Mouse (Mus musculus) small intestine, adult 2 months (tissue): ENCODE measurements around the gene 1520401A03Rik.

Experiments
- CTCF ChIP-seq: fragments of 200-500 bp; IDR thresholded peaks from 2 replicates; pipeline ENCODE4 v1.5.1; 2012; ENCODE audit warnings: low read depth, mild to moderate bottlenecking, control low read depth, inconsistent platforms, low read length, moderate library complexity, mixed read lengths; ENCODE audit not compliant: insufficient replicate concordance, insufficient read length; ENCODE audit errors: extremely low read depth
- POLR2A ChIP-seq: fragments of 200-500 bp; IDR thresholded peaks from 2 replicates; pipeline ENCODE4 v1.6.1; 2012; ENCODE audit warnings: low read depth, mild to moderate bottlenecking, control low read depth, inconsistent platforms, low read length, moderate library complexity

DNA sequence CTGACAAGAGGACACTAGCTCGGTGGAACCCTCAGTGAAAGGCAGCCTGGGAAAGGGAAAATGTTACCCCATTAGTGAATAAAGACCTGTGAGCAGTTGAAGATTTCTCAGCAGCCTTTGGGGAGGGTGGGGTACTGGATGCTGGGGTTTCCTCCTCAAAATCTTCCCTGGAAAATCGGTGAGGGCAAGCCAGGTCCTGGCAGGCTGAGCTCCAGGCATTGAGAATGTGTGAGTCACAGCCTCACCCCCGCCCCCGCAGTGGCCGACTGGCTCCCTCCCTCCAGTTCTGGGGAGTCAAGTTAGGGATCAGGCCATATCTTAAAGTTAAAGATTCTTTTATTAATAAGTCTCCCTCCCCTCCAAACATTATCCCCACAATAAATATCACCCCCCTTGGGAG, 47.5 kb downstream of the 1520401A03Rik start:
- TF ChIP-seq POLR2A (no peak), CTCF (no peak)
